Mouse (Mus musculus) retina, postnatal 1 day (tissue): ENCODE data around the gene Cep112.

Experiments used
- DNase-seq: peaks from one replicate; pipeline ENCODE4 v3.0.0-alpha.2; 2012

Cep112 gene

DNA sequence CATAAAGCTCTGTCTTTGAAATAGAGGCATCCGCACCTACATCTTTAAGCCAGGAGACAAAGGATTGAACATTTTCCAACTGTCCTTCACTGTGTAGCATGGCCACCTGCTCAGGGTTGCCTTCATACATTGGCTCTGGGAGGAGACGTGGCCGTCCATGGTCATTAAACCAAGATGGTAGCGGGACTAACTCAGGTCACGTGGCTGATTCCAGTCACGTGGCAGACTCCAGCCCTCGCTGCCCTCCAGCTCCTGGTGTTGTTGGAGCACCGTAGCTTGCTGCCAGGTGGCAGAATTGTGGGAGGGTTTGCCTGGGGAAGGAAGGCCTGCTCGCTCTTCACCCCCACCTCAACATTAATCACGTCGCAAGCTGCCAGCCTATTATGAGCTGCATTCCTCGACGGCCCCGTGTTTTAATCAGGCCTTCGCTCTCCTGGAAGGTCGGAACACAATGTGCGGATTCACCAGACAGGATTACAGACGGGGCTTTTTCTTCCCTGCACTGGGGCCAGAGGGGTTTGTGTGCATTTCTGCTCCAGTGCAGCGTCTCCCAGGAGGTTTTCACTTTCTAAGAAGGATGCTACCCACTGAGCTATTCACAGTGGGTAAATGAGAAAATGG lies 460.4 kb downstream of the Cep112 start:
- peak; percentile 62 for DNase-seq

DNA sequence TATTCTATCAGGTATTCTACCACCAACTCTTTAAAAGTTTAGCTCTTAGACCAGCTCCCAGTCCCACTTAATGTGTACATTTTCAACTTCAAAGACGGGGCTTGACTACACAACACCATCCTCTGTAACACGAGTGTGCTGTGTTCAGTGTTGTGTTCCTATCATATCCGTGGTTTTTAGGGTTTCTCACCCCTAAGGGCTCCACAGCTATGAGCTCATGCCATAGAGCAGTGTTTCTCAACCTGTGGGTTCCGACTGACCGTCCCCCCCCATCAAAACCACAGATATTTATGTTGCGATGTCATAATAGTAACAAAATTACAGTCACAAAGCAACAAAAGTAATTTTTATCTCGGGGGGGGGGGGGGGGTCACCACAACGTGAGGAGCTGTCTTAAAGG lies 461.1 kb downstream of the Cep112 start:
- DNase-seq = no peak

DNA sequence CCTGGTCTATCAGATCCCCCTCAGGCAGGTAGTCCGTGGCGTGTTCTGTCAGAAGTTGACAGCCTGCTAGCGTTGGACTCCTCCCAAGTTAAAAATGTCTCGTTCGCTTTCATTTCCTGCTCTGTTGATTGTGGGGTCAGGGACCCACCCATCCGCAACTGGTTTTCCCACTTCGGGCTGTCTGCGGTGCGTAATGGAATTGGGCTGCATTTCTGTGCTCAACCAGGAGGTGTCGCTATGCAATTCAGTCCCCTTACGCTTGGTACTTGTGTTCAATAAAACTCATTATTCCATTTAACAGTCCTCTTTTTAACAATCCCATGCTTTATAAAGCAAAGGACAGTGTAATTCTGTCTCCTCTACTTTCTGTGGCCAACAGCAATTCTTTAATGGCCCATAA lies 464.1 kb downstream of the Cep112 start:
- no peak for DNase-seq

DNA sequence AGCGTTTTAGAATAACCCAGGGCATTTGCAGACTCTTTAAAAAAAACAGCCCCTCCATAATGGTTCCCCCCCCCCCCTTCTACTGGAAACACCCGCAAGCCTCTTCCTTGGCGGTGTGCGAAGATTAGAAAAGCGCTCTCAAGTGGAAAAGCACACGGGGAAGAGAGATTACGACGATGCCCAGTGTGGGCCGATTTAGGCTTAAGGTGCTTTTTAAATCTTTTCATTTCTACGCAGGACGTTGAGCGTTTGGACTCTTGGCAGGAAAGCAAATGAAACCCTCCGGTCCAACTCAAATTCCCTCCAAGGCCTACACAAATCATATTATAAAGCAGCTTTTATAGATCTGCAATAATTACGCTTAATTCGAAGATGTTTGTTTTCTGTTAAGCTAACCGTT lies 465.6 kb downstream of the Cep112 start:
- peak; percentile 44 for DNase-seq

DNA sequence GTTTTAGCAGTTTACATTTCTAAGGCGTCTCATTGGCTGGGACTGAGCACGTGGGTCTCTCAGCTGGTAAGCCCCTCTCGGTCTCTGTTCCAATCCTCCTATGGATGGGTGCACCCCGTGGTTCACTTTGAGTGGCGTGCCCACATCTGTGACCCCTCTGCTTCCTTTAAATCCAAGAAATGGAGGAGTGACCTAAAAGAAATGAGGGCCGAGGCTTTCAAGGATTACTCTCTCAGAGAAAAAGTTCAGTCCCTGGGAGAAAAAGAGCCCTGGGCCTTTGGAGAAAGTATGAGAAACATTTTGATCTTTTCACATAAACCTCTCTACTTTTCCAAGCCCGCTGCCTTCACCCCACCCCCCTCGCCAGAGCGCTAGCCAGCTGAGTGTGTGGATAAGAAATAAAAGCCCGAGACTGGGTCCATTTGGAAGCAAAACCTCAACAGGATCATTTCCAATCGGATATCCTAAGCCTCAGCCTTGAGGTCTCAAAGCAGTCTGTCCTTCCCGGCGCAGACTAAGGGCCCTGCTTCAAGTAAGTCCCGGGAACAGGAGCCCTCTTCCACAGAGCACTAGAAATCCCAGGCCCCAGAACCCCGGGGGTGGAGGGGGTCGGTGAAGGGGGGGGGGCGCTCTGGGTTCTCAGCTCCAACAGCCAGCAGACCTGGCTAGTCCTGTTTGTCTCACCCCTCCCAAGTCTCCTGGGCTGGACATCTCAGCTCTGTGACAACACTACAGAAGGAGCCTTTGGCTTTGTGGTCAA lies 466.3 kb downstream of the Cep112 start:
- DNase-seq = peak; percentile 82

DNA sequence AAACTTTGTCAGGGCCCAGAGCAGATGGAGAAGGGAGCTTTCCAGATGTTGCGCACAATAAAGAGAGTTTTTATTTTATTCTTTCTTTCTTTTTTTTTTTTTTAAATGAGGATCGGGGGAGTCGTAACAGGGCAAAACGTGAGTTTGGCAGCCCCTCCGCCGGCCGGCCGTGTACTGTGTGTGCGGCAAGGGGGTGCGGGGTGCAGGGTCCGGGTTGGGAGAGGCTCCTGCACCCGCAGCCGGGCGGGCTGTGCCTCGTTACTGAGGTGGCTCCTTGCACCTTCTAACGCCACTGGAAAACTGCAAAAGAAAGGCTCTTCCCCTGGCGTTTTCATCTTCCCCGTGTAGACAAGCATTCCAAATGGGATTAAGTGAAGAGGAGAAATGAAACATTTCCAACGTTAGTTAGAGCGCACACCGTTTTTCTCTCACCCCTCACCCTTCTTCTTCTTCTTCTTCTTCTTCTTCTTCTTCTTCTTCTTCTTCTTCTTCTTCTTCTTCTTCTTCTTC lies 466.9 kb downstream of the Cep112 start:
- DNase-seq = no peak

DNA sequence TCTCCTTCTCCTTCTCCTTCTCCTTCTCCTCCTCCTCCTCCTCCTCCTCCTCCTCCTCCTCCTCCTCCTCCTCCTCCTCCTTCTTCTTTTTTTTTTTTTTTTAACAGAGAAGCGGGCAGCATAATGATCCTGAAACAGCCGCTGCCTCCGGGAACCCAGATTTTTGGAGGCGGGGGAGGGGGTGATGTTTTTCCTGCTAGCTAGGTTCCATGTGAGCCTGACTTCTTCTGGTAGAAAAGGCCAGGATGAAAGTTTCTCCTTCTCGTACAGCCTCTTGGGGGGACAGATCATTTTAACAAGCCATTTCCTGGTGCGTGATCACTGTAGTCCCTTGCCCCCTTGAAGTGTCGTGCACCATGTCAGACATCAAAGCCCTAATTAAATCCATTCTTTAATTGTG lies 467.4 kb downstream of the Cep112 start:
- peak; percentile 63 for DNase-seq

DNA sequence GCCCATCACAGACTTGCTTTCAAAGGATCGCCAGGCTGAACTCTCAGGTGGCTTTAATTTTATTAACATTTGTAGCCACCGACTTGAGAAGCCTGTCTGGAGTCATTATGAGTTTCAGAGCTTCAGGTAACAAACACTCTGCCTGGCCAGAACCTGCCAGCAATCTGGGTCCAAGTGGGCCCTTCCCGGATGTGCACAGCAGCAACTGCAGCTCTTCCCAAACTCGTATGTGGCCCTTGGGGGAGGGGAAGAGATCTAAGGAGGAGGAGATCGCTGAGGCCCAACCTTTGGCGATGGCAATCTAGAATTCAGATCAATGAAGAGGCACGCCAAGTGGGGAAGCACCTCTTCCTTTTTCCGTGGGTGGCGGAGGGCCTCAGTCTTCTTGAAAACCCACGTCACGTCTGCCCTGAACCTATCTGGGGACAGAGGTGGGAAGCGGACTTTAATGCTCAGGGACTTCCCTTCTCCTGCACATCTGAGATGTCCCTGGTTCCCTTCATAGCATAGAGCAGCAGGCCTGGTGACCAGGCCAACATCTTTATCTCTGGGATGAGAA lies 468.3 kb downstream of the Cep112 start:
- no peak for DNase-seq

DNA sequence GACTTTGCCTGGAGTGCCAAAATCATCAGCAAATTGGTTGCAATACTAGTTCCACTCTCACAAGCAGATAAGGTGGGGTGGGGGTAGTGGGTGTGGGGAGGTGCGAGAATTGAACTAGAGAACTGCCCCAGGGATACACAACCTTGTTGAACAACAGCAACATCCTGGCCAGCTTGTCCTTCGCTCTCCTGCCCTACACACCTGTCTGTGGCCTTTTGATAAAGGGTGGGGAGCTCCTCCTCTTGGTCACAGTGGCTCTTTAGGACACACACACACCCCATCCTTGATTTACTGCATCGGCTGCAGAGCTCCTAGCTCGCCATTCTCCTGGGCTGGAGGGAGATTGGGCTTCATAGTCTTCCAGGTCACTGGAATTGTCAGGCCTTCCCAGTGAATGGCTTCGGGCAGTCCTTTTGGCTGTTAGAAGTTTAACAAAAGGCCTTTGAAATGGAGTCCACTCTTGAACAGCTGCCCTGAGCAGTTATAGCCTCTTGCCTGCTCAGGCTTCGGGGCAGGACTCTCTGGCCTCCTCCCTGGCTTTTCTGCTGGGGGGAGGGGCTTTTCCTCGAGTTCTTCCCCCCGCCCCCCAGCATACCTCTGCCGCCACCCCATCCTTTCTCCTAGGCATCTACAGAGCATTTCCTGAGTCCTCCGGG lies 469.0 kb downstream of the Cep112 start:
- peak; percentile 90 for DNase-seq

DNA sequence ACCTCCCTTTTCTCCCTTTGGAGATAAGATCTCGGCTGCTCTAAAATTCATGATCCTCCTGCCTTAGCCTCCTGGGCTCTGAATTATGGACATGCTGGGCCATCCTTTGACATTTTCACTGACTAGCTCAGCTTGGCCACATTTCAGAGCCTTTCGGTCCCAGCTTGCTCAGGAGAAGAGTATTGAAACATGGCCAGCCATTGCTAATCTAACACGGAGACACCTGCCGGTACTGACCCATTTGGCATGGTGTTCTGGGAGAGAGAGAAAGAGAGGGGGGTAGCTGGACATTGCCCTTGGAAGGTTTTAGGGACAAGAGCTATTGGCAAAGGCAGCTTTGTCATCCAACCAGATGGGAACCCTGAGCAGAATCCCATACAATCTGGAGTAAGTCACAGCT lies 472.0 kb downstream of the Cep112 start:
- no peak for DNase-seq

DNA sequence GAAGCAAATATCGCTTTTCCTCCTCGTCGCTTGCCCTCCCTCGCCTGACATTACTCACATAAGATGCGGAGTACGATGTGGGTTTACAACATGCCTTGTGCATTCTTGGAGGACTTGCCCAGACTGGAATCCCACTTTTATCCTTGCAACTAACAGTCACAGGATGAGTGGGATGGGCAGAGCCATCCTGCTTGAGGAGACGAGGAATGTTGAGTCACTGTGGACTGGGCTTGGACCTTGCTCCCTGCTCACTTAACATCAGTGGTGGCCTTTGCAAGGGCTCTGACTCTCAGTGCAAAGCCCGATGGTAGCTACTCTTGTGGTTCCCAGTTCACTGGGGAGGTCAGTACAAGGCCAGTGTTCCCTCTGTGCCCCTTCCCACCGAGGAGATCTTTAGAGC lies 473.1 kb downstream of the Cep112 start:
- no peak for DNase-seq

DNA sequence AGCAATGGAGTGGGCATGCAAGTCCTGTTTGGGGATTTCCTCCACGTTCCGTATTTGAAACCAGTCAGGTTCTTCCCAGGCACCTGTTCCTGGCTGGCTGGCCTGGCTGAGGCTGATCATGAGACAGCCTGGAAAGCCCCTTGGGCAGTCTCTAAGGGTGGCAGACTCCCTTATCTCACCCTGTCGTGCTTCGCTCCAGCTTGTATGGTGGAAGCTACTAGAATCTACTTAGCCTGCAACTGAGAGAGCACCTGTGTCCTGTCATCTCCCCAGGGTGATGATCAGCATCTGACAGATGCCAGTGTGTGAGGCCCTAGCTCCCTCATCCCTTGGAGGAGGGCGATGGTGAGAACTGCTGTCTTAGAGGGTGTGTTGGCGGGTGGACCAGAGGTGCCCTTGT lies 473.5 kb downstream of the Cep112 start:
- DNase-seq = no peak

DNA sequence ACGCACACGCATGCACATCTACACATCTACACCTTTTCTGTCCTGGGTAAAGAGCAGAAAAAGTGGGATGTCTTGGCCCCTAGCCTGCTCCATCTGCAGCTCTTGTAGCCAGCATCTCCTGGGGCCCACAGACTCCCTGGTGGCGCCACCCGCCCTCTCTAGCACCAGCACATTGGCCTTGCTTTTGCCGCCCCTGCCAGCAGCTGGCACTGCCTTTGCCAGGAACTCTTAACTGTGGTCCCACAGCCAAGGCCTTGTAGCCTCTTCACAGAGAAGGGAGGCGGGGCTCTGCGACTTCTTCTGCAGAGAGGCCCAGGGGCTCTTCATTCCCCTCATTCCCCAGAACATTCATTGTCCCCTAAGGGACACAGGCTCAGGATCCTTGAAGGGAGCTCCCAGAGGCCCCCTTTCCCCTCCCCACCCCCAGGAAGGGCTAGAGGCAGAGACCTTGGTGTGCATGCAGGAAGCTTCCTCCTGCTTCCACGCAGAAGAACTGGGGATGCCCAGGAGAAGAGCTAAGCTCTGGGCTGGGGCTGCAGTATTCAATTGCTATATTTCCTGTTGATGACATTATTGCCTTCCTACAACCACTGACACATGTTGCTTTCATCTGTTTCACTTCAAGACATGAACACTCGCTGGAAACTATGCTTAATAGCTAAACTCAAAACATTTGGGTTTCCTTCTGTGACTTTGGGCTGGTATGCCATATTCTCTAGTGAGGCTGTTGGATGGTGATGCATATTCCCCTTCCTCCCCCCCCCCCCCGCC lies 475.9 kb downstream of the Cep112 start:
- DNase-seq = no peak

DNA sequence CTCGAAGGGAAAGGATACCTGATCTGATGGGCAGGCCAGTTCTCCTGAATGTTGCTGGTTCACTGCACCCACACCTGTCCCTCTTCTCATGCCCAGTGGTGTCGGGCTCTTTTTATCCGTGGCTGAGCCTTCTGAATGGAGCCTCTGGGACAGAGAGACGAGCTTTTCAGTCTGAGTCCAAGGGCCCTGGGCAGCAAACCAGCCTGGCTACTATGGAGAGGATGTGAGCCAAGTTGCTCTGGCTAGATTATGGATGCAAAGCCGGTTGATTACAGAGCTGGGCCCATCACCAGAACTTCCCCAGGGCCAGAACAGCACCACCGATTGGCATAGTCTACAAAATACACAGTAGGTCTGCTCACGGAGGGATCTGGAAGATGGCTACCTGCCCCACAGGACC lies 476.7 kb downstream of the Cep112 start:
- no peak for DNase-seq

DNA sequence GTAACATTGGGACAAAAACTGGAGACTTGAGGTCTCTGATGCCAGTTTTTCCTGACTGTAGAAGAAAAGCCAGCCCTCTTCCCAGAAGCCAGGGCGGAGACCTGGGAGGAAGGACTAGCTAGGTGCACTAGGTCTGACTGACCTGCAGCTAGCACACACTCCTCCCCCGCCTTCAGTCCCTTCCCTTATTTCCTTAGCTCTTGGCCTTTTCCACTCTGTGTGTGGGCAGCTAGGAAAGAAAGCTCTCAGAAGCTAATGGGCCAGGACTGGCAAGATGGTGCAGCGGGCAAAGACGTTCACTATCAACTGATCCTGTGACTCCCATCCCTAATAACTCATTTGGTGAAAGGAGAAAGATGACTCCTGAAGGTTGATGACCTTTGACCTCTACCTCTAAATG lies 477.3 kb downstream of the Cep112 start:
- DNase-seq = no peak

DNA sequence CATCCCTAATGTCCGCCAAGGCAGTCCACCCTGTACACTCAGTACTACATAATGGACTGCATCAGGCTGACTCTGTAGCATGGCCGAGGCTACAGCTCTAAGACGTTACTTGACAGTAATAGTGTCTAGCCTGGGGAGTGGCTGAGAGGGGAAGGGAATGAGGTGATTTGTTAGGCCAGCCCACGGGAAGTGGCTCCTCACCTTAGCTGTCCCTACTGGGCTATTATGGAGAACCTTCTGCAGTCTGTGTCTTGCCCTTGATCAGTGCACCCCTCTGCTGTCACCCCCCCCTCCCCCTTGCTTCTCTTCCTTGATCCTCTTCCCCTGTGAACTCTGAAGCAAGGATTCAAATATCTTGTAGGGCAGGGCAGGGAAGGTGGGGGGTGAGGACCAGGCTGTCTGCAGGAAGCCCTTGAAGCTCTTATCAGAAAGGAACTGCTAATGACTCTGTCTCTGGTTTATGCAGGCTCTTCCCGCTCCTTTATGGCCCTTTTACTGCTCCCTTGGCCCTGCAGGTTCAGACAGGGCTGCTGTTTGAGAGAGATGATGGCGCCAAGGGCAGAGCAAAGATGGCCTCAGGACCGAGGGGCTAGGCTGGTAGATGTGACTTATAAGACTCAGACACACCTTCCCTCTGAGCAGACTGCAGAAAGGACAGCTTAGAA lies 481.7 kb downstream of the Cep112 start:
- no peak for DNase-seq

DNA sequence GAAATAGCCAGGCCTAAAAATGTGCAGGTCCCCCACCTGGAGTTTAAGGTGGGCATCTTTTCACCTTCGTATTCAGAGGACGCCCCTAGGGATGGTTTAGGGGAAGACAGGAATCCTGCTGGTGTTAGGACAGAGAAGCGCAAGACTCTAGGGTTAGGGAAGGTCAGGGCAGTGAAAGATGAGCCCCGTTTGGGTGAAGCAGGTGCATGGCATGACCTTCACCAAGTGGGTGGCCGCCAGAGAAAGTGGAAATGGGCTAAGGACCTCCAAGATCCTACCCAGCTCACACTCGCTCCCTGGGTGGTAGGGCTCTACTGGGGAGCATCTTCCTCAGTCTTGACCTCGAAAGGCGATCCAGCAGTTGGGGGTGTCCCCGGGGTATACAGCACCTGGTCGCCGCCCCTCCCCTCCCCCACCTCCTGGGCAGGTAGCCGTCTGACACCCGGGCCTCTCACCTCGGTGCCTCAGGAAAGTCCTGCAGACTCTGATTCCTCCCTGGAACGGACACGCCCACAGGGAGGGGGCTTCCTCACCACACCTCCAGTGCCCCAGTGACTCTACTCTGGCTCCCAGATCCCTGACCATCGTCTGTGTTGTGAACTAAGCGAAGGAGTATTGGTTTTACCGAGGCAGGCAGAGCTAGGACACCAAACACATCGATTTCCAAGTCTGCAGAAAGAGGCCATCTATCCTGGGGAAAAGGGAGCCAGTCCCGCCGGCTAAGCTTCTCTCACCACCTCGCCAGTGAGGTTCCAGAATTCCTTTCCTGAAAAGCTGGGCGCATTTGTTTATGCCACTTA lies 484.6 kb downstream of the Cep112 start:
- DNase-seq = no peak
